Mouse (Mus musculus): Measurements from ENCODE around the gene Olfr193.
"Not testable (repeated sequence)": the region's sequence is repeated elsewhere in the genome, so short reads cannot be mapped to it uniquely, and the experiment has no call there.

Gene Olfr193

DNA sequence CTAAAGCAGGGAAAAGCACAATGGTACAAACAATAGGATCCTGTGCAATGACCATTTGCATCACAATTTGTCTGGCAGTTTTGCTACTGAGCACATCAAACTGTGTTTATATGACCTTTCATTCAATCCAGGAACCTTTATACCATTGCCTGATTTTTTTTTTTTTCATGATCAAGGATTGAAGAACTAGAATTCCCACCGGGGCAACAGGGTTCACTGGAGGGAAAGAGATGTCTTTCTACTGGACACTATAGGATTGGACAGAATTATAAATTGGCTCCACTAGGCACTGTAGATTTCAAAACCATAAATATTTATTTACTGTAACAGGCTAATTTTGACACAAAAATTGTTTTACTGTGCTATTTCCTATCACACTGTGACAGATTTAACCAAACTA lies at the start of gene Olfr193:
Gene Olfr193 (minus strand): TSS at position 101 of the 400 bp plus-strand sequence.
- DNase-seq (ENCODE audit: inconsistent ontology term): no peak

DNA sequence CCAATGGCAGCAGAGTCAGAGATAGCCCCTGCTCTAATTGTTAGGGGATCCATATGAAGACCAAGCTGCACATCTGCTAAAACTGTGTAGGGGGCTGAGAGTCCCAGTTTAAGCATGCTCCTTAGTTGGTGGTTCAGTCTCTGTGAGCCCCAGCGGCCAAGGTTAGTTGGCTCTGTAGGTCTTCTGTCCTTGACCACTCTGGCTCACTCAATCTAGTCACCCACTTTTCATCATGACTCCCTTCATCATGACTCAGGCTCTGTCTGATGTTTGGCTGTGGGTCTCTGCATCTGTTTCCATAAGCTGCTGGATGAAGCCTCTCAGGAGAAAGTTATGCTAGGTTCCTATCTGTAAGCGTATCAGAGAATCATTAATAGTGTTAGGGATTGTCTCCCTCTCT lies 40.3 kb upstream of the Olfr193 start:
- DNase-seq (ENCODE audit: inconsistent ontology term): no peak

DNA sequence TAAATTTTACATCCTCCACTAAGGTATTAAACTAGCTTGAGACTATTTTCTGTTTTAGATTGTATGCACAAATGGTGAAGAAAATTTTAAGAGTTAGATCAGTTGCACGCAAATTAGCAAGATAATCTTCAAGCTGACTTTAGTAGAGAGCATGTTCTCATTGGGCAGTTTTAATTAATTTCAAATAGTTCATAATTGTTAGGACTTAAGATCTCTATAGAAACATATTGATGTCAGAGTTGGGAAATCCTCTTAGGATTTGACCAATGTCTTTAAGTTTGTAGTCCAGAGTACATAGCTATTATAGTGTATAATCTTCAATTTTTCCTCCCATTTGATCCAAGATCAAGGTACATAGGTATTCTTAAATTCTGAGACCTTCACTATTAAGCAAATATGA lies 35.1 kb upstream of the Olfr193 start, which contains the start of gene Olfr195:
Gene Olfr195 (plus strand): TSS at position 301 of the 400 bp plus-strand sequence.
- no peak for DNase-seq (ENCODE audit: inconsistent ontology term)

DNA sequence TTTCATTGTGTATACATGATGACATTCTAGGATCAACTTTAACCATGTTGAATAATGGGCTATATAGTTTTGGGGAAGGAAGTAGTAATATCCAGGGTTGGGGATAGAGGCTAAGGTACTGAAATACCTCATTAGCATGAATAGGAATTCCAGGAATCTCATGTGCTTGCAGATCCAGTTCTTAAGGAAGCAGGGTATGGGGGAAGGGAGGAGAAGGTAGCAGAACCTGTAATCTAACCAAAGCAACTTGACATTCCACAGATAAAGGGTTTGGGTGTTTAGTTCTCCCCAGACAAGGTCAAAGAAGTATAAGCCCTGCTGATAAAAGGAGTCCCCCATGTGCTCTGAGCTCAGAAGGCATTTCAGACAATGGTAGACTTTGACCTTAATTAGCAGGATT lies 29.4 kb upstream of the Olfr193 start:
- DNase-seq (ENCODE audit: inconsistent ontology term): no peak

DNA sequence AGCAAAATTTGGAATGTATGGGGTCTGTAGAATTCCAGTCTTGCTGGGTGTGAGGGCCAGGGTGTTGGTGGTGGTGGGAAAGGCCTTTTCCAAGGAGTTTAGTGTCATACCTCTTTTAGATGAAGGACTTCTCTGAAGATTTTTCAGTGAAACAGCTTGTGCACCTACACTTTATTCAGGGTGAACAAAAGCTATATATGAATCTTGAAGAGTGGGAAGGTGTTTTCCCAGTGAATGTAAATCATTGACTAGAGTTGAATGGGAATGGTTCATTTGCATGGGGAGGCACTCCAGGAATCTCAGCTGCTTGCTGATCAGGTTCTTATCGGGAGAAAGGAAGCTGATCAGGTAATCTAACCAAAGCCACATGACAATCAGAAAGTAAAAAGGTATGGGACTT lies 19.1 kb upstream of the Olfr193 start:
- no peak for DNase-seq (ENCODE audit: inconsistent ontology term)

DNA sequence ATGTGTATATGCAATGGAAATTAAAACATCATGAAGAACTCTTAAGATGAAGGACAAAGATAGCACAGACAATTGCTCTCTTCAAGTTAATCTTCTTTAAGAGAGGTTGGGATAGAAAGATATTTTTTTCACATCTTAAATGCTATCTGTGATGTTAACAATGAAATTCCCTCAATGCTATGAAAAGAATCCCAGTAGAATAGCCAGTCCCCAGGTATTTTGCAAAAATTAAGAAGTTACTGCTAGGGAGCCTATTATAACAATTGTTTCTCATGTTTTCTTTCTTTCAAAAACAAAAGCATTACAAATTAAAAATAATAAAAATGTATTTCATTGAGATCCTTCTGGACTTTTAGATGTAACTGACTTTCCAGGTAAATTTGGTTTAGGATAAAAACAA lies 9.3 kb upstream of the Olfr193 start, which contains the start of gene Olfr194:
Gene Olfr194 (minus strand): TSS at position 101 of the 400 bp plus-strand sequence.
- no peak for DNase-seq (ENCODE audit: inconsistent ontology term)

DNA sequence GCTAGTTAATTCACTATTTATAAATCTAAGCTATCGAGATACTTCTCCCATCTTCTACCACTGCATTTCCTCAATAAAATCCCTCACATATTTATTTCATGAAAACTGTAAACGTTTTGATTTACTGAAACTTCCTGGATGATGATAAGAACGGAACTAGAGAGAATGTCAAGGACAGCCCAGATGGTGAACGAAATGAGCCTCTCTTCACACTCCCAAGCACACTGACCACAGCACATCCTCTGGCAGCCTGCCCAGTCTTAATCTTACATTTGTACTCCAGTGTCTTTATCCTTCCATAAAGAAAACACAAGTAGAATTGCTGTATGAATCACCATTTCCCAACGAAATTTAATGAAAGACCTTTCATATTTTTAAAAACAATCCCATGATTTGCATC lies 3.2 kb downstream of the Olfr193 start:
- DNase-seq (ENCODE audit: inconsistent ontology term): not testable (repeated sequence)

DNA sequence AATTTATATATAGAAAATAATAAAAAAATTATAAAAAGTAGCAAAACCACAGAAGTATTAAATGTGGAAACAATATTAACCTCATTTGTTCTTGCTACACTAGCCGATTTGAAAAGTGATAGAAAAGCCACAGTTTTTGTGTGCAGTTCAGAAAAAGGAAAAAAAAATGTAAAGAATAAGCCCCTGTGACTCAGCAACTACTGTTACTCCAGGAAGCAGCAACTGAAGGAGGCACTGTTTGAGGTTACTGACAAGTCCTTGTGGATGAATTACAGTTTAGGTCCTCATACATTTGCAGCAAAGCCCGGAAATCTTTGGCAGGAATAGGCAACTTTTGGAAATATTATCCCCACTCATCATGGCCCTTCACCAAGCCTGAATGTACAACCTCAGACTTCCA lies 6.4 kb downstream of the Olfr193 start:
- DNase-seq (ENCODE audit: inconsistent ontology term): no peak

DNA sequence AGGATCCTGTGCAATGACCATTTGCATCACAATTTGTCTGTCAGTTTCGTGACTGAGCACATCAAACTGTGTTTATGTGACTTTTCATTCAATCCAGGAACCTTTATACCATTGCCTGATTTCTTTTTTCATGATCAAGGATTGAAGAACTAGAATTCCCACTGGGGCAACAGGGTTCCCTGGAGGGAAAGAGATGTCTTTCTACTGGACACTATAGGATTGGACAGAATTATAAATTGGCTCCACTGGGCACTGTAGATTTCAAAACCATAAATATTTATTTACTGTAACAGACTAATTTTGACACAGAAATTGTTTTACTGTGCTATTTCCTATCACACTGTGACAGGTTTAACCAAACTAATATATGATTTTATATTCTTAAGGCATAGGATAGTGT lies 22.0 kb downstream of the Olfr193 start, which contains the start of gene Olfr191:
Gene Olfr191 (minus strand): TSS at position 101 of the 400 bp plus-strand sequence.
- DNase-seq (ENCODE audit: inconsistent ontology term): not testable (repeated sequence)

DNA sequence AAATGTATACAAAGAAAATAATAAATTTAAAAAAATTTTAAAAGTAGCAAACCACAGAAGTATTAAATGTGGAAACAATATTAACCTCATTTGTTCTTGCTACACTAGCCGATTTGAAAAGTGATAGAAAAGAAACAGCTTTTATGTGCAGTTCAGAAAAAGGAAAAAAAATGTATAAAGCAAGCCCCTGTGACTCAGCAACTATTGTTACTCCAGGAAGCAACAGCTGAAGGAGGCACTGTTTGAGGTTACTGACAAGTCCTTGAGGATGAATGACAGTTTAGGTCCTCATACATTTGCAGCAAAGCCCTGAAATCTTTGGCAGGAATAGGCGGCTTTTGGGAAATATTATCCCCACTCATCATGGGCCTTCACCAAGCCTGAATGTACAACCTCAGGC lies 30.6 kb downstream of the Olfr193 start:
- DNase-seq (ENCODE audit: inconsistent ontology term): not testable (repeated sequence)

DNA sequence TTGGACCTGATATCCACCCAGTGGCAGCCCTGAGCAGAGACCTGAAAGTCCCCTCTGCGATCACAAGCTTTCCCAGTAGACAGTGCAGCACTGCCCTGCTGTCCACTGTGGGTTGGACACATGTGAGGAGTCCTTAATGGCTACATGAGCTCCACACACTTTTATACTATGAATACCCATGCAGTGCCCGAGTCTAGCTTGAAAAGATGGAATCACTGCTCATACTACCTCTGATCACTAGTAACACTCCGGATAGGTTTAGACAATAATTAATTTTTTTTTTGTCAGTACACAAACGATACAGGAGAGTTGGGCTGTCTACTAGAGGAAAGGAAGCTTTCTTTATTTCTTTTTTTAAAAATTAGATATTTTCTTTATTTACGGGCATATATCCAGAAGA lies 33.8 kb downstream of the Olfr193 start, which contains the start of gene Olfr190:
Gene Olfr190 (minus strand): TSS at position 101 of the 400 bp plus-strand sequence.
- DNase-seq (ENCODE audit: inconsistent ontology term): no peak

DNA sequence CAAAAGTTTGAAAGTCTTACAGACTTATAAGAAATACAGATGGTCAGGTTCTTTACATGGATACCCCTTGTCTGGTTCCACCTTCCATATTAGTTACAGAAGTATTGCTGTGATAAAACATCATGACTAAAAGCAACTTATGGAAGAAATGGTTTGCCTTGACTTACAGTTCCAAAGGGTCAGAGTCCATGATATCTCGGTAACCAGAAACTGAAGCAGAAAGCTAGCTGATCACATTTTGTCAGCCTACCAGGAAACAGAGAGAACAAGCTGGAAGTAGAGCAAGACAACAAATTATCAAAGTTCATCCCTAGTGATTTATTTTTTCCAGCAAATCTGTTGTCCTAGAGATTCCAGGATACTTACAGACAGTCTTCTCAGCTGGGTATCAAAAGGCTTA lies 38.2 kb downstream of the Olfr193 start:
- no peak for DNase-seq (ENCODE audit: inconsistent ontology term)

DNA sequence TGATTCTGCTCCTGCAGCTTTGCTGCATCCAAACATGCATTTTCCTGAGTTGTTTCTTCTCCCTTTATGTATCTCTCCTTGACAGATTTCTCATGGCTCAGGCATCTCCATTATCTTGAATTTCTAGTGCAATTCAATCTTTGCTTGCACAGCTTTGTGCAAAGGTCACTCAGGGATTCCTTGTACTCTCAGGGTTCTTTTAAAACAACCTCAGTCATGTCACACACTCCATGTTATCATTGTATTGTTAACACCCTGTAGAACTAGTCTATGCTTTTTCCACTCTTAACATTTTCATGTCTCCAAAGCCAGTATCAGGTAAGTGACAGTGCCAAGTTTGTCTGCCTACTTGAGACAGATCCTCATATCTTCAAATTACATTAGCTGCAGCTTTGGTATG lies 39.9 kb downstream of the Olfr193 start:
- DNase-seq (ENCODE audit: inconsistent ontology term): no peak

DNA sequence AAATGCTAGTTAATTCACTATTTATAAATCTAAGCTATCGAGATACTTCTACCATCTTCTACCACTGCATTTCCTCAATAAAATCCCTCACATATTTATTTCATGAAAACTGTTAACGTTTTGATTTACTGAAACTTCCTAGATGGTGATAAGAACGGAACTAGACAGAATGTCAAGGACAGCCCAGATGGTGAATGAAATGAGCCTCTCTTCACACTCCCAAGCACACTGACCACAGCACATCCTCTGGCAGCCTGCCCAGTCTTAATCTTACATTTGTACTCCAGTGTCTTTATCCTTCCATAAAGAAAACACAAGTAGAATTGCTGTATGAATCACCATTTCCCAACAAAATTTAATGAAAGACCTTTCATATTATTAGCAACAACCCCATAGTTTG lies 49.3 kb downstream of the Olfr193 start:
- DNase-seq (ENCODE audit: inconsistent ontology term): not testable (repeated sequence)
